Mouse (Mus musculus): ENCODE results near the gene Rnf224. TPM values are rescaled to one million over a fixed set of nuclear protein-coding genes. Genes with fewer than 3 reads are reported as not detected.
"Not testable (repeated sequence)": the region's sequence is repeated elsewhere in the genome, so short reads cannot be mapped to it uniquely, and the experiment has no call there.

Rnf224 gene
- polyA plus RNA-seq, 1 experiment from 2014 or later = 0.51 TPM

GRCm38 (mm10) chr2:25262291-25262767 lies 25.7 kb upstream of the Rnf224 start, which contains the start of gene Tprn:
Gene Tprn (plus strand): TSS chr2:25262618.
- under 1% methylated on average over 33 of the region's 39 CpGs for WGBS
- Histone ChIP-seq H3K27me3 (ENCODE audit: control insufficient read depth, insufficient read depth, low read length) (no peaks in the 10 kb centered on the region), H3K27ac (replicated peaks) (peak within 1 kb of the TSS; percentile 92), H3K9ac (ENCODE audit: low read length) (peak within 1 kb of the TSS; percentile 83), H3K4me1 (replicated peaks; ENCODE audit: control insufficient read depth, insufficient read depth) (peaks cover 6% of the 10 kb centered on the region; the same call in 1 of the 2 replicates), H3K36me3 (ENCODE audit: control insufficient read depth, insufficient read depth, low read length) (no peaks in the 10 kb centered on the region), H3K4me3 (ENCODE audit: low read depth, low read length) (peak within 1 kb of the TSS; percentile 84), H3K9me3 (ENCODE audit: control insufficient read depth, low read length) (no peaks in the 10 kb centered on the region), H3K4me2 (replicated peaks; ENCODE audit: low read depth) (peak within 1 kb of the TSS; percentile 98)
- DNase-seq (ENCODE audit: low spot score) (peak; percentile 97), ATAC-seq (ENCODE audit: low FRiP score, low TSS enrichment) (peak; percentile 94)
- 0 out of 2 replicates have a peak, but pooled peaks have one; percentile 9 for TF ChIP-seq CTCF (IDR thresholded peaks at IDR 0.05; ENCODE audit: low read depth)
- peak; percentile 61 for TF ChIP-seq EP300 (optimal IDR thresholded peaks at IDR 0.05)

DNA sequence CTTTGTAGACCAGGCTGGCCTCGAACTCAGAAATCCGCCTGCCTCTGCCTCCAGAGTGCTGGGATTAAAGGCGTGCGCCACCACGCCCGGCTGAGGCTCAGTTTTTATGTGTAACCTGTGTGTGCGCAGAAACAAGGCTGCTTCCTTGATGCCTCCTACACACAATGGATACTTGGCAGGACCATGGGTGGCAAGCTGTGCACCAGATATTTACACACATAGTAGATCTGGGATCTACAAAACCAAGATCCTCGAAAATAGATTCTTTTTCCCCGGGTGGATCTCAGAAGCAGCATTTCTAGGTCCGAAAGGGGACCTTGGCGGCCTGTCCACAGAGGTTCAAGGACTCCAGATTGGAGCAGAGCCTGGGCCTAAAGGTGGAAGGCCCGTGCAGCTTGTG lies 25.3 kb upstream of the Rnf224 start:
- peak overlapping the region; percentile 23; the same call in 1 of the 2 replicates for H3K9ac ChIP-seq (ENCODE audit: low read length)
- H3K4me2 ChIP-seq (replicated peaks; ENCODE audit: low read depth) = peak overlapping the region; percentile 98
- peak overlapping the region; percentile 79 for H3K27ac ChIP-seq (replicated peaks)
- ATAC-seq (ENCODE audit: low FRiP score, low TSS enrichment) (peak; percentile 4), DNase-seq (ENCODE audit: low spot score) (no peak)
- no peak for TF ChIP-seq CTCF (IDR thresholded peaks at IDR 0.05; ENCODE audit: low read depth)
- TF ChIP-seq EP300 (optimal IDR thresholded peaks at IDR 0.05) = no peak
- H3K36me3 ChIP-seq (ENCODE audit: control insufficient read depth, insufficient read depth, low read length) = no peaks in the 10 kb centered on the region
- no peaks in the 10 kb centered on the region for H3K27me3 ChIP-seq (ENCODE audit: control insufficient read depth, insufficient read depth, low read length)
- H3K9me3 ChIP-seq (ENCODE audit: control insufficient read depth, low read length) = no peaks in the 10 kb centered on the region
- peak overlapping the region; percentile 84 for H3K4me3 ChIP-seq (ENCODE audit: low read depth, low read length)
- 41% methylated on average over 12 of the region's 12 CpGs for WGBS
- peaks cover 6% of the 10 kb centered on the region; the same call in 1 of the 2 replicates for H3K4me1 ChIP-seq (replicated peaks; ENCODE audit: control insufficient read depth, insufficient read depth)

- no peak overlapping the region for H3K27ac ChIP-seq (replicated peaks)
Observed at GRCm38 (mm10) chr2:25258887-25259286, 22.3 kb upstream of the Rnf224 start.

DNA sequence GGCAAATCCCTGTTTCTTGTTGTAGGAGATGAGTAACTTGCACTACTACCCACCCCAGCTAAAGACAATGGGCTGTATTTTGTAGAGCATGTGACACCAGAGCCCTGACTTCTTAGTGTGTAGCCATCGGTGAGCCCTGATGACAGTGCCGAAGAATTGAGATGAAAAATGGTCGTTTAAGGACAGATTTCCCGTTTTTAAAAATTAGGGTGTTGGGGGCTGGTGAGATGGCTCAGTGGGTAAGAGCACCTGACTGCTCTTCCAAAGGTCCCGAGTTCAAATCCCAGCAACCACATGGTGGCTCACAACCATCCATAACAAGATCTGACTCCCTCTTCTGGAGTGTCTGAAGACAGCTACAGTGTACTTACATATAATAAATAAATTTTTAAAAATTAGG lies 20.7 kb upstream of the Rnf224 start:
- H3K4me2 ChIP-seq (replicated peaks; ENCODE audit: low read depth); H3K27me3 ChIP-seq (ENCODE audit: control insufficient read depth, insufficient read depth, low read length); H3K4me3 ChIP-seq (ENCODE audit: low read depth, low read length); H3K27ac ChIP-seq (replicated peaks); ATAC-seq (ENCODE audit: low FRiP score, low TSS enrichment); H3K4me1 ChIP-seq (replicated peaks; ENCODE audit: control insufficient read depth, insufficient read depth); H3K9ac ChIP-seq (ENCODE audit: low read length); DNase-seq (ENCODE audit: low spot score); H3K9me3 ChIP-seq (ENCODE audit: control insufficient read depth, low read length); H3K36me3 ChIP-seq (ENCODE audit: control insufficient read depth, insufficient read depth, low read length): not testable (repeated sequence)
- 86% methylated on average over 5 of the region's 5 CpGs for WGBS

More at GRCm38 (mm10) chr2:25258887-25259286, 22.3 kb upstream of the Rnf224 start:
- Histone ChIP-seq H3K27me3 (ENCODE audit: control insufficient read depth, insufficient read depth, low read length) (no peaks in the 10 kb centered on the region), H3K4me1 (replicated peaks; ENCODE audit: control insufficient read depth, insufficient read depth) (peaks cover 6% of the 10 kb centered on the region; the same call in 1 of the 2 replicates), H3K4me3 (ENCODE audit: low read depth, low read length) (no peak overlapping the region), H3K9me3 (ENCODE audit: control insufficient read depth, low read length) (no peaks in the 10 kb centered on the region), H3K36me3 (ENCODE audit: control insufficient read depth, insufficient read depth, low read length) (no peaks in the 10 kb centered on the region), H3K9ac (ENCODE audit: low read length) (no peak overlapping the region), H3K4me2 (replicated peaks; ENCODE audit: low read depth) (no peak overlapping the region)
- DNase-seq (ENCODE audit: low spot score) (no peak), ATAC-seq (ENCODE audit: low FRiP score, low TSS enrichment) (no peak)
- 71% methylated on average over 2 of the region's 2 CpGs for WGBS
- TF ChIP-seq EP300 (optimal IDR thresholded peaks at IDR 0.05) (no peak), CTCF (IDR thresholded peaks at IDR 0.05; ENCODE audit: low read depth) (peak; percentile 72)

- not testable (repeated sequence) for H3K4me1 ChIP-seq (replicated peaks; ENCODE audit: control insufficient read depth, insufficient read depth); ATAC-seq (ENCODE audit: low FRiP score, low TSS enrichment); H3K36me3 ChIP-seq (ENCODE audit: control insufficient read depth, insufficient read depth, low read length); H3K9me3 ChIP-seq (ENCODE audit: control insufficient read depth, low read length); H3K27me3 ChIP-seq (ENCODE audit: control insufficient read depth, insufficient read depth, low read length)
- peak overlapping the region; percentile 99 for H3K4me3 ChIP-seq (ENCODE audit: low read depth, low read length)
- peak; percentile 76 for DNase-seq (ENCODE audit: low spot score)
- peak overlapping the region; percentile 89 for H3K4me2 ChIP-seq (replicated peaks; ENCODE audit: low read depth)
- H3K9ac ChIP-seq (ENCODE audit: low read length) = peak overlapping the region; percentile 93; the same call in 1 of the 2 replicates
- H3K27ac ChIP-seq (replicated peaks) = peak overlapping the region; percentile 92; the same call in 1 of the 2 replicates
- TF ChIP-seq CTCF (IDR thresholded peaks at IDR 0.05; ENCODE audit: low read depth) = peak; percentile 70
- 50% methylated on average over 11 of the region's 12 CpGs for WGBS
Observed at GRCm38 (mm10) chr2:25256443-25257109, 20.0 kb upstream of the Rnf224 start.

GRCm38 (mm10) chr2:25255284-25255779 lies 18.7 kb upstream of the Rnf224 start, which contains the start of gene Tmem203:
Gene Tmem203 (plus strand): TSS chr2:25255439.
- peak; percentile 90 for ATAC-seq (ENCODE audit: low FRiP score, low TSS enrichment)
- no peaks in the 10 kb centered on the region for H3K4me1 ChIP-seq (replicated peaks; ENCODE audit: control insufficient read depth, insufficient read depth)
- TF ChIP-seq EP300 (optimal IDR thresholded peaks at IDR 0.05) = peak; percentile 37
- TF ChIP-seq CTCF (IDR thresholded peaks at IDR 0.05; ENCODE audit: low read depth) = no peak

More at GRCm38 (mm10) chr2:25255284-25255779, 18.7 kb upstream of the Rnf224 start, which contains the start of gene Tmem203:
- DNase-seq (ENCODE audit: low spot score) = peak; percentile 96
- peak within 1 kb of the TSS; percentile 89 for H3K4me2 ChIP-seq (replicated peaks; ENCODE audit: low read depth)
- WGBS = under 1% methylated on average over 38 of the region's 39 CpGs
- H3K4me3 ChIP-seq (ENCODE audit: low read depth, low read length) = peak within 1 kb of the TSS; percentile 99
- no peaks in the 10 kb centered on the region for H3K9me3 ChIP-seq (ENCODE audit: control insufficient read depth, low read length)
- peaks cover 6% of the 10 kb centered on the region; the same call in 1 of the 2 replicates for H3K36me3 ChIP-seq (ENCODE audit: control insufficient read depth, insufficient read depth, low read length)
- peak within 1 kb of the TSS; percentile 92 for H3K27ac ChIP-seq (replicated peaks)
- no peaks in the 10 kb centered on the region for H3K27me3 ChIP-seq (ENCODE audit: control insufficient read depth, insufficient read depth, low read length)
- peak within 1 kb of the TSS; percentile 93 for H3K9ac ChIP-seq (ENCODE audit: low read length)

Data from stomach, postnatal 0 days (tissue).